Mouse (Mus musculus) spleen, postnatal 14 days (tissue): ENCODE data around the gene Foxi3.

Source experiments
- DNase-seq, 2 experiments: peaks; one replicate each; pipeline ENCODE4 v3.0.0; 2021 to 2022; ENCODE audit warnings: low spot score in 2 of 2

Foxi3 gene

DNA sequence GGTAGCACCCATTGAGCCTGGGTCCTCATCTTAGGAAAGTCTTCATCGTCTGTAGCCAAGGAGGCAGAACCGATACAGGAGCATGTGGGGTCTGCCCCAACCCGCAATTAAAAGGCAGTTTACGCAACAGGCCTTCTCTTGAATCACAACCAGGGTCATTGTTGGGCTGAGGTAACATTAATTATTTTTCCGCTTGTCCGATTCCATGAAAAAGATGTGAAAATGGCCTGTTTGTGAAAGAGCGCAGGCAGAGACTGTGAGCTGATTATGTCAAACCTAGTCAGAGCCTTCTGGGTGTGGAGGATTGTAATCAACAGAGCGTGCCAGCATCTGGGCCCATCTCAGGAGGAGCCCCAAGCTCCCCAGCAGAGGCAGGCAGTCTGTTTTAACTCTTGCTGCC, 30.4 kb downstream of the Foxi3 start:
- no peak for DNase-seq

DNA sequence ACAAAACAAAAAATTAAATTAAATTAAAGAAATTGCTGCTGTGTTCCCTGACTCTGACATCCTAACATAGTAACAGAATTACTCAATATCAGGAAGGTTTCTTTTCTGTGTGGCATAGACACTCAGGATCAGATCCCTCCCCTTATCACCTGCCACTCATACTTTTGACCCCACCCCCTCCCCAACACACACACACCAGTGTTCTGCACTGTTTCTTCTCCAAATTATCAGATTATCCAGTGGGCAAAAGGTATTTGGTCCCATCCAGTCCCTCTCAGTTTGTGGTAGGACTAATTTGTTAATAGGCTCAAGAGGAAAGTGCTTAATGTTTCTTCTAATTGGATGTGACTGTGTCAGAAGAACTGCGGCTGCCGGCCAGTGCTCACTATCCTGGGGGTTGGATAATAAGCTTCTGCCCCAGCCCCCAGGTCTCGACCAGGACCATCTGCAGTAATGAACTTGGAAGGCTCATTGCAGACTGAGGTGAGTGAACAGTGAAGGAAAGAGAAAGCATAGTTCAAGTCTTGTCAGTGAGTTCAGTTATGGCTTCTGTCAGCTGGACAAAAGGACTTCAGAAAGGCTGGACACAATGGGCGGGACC, 39.9 kb downstream of the Foxi3 start:
- no peak for DNase-seq

DNA sequence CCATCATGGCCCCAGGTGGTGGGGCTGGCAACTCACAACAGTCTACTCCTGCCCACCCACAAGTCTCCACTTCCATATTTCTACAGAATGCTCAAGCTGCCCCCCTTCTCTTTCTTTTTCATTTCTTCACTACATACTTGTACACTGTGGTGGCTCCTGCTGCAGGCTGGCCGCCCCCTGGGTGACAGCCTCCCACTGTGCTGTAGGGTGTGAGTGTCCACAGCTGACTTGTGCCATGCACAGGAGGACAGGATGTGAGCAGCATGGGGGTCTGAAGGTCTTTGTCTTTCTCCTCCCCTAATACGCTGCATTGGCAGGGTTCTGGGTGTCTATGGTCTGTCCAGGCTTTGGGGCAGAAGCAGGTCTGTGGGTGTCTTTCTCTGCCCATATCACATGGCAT, 46.3 kb downstream of the Foxi3 start:
- no peak for DNase-seq

DNA sequence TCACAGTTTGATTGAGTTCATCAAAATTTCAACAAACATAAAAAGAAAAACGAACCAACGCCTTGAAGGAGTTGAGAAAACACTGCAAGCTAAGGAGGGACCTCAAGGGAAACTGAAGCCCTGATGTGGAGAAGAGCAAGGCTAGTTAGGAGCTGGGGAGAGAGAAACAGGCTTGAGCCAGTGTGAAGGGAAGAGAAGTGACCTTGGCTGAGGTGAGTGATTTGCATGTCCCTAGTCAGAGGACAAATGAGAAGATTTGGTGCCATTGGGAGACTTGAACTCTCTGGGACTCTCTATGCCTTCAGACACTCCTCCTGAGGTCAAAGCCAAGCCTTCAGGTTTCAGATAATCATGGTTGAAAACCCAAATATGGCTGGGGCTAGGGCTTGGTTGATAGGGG, 47.8 kb downstream of the Foxi3 start:
- DNase-seq, result no peak
